Mouse (Mus musculus): ENCODE data around the gene Mcu. TPM values are rescaled to one million over a fixed set of nuclear protein-coding genes. Genes with fewer than 3 reads are reported as not detected.

Mcu gene
- total RNA-seq, 2 experiments from 2014 or later, result 36.3 to 43.3 TPM

DNA sequence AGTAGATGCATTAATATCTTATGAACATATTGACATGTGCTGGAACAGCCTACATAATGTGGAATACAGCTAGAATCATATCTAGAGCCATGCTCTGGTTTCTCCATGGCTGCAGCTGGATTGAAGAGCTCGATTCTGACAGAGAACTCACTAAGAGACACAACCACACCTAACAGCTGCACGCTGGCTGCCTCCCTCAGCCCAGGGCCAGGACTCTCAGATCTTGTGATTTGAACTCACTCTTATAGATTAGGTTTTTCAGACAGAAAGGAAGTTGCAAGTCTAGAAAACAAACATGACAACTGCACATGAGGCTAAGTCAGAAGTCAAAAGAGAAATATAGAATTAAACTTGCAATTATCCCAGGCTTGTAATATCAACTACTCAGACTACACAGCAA lies 45.7 kb downstream of the Mcu start:
- no peak for DNase-seq (ENCODE audit: low spot score in 2 of 2)

DNA sequence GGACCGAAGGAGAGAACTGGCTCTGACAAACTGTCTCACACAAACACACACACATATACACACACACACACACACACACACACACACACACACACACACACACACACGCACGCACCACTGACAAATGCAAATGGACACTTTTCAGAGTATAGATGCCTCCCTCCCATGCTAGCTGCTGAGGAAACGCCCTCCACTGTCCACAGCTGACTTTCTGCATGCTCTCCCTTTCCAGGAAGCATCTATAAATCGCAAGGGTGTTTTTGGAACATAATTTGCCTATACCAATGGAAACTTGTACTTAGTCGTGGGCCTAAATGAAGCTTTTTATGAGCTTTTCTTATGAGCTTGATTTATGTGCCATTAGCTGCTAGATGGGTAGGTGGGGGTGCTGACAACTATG lies 46.1 kb downstream of the Mcu start:
- DNase-seq (ENCODE audit: low spot score in 2 of 2), result no peak

DNA sequence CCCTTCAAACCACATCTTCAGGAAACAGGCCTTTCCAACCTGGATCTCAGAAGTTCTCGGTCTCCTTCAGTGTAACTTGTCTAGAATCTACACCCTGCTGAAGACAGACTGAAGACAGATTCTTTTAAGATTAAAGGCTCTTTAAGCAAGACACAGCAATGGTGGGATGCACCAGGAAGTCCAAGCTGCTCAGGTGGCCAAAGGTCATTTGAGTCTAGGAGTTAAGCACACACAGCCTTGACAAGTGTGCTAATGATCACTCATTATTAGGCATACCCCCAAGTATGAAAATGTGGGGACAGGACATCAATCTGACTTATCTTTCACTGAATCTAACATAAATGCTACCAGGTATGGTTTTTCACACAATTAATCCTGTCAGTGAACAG lies 47.0 kb downstream of the Mcu start:
- no peak for DNase-seq (ENCODE audit: low spot score in 2 of 2)

DNA sequence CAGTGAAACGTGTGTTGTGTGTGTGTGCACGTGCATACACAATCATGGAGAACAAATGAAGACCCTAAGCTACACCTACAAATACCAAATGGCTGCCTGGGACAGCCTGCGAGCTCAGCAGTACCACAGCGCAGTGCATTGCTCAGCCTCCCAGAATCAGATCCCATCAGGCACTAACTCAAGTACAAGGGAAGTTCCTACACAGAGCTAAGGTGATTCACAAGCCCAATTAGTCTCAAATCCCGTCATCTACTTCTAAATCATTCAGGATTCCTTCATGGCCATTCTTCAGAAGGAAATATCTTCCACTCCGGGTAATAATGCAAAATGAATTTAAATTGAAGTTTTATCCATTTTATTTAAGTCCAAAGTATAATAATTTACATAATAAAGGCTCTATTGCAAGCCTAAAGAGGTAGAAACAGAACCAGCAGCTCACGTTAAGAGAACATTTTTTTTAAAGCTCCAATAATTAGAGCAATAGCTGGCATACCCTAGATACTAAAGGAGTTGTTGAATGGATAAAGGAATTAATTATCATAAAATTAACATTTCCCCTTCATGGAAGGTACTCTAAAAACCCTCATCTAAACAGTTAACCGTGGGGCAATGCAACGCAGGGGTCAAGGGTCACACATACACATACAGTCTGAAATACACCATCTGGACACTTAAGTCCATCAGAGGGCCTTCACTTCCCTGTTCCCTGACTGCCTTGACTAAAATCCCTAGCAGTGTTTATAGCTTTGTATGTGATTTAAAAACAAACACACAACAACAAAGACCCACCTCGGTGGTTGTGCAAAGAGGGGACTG lies 47.6 kb downstream of the Mcu start:
- no peak for DNase-seq (ENCODE audit: low spot score in 2 of 2)

DNA sequence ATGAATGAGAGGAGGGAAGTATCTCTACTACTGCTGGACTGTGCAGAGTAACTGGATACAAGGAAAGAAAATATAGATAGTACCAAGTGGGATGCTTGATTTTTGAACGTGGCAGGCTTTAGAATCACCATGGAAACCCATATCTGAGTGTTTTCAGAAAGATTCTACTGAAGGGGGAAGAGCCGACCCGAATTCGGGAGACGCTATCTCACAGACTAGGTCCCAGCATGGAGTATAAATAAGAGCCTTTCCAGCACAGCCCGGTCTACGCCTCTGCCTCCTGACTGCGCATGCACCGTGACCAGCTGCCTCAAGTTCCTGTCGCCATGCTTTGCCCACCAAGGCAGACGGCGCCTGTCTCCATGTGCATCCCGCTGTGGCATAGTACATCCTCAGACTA lies 49.5 kb downstream of the Mcu start:
- DNase-seq (ENCODE audit: low spot score in 2 of 2), result no peak

DNA sequence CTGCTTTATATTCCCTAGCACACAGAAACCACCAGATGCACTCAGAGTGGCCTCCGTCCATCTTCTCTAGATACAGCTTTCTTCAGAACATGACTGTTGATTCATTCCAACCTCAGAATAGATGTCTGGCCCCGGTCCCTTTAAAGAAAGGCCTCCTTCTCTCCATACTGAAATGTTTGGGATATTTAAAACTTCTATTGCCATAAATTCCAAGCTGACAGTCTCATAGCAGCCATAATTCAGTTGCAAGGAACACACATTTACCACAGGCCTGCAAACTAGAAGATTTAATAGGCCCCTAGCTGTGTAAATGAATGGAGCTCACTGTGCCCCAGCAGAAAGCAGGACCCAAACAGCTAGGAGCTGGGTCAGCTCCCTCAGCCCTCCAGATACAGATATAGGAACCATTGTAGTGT lies 50.5 kb downstream of the Mcu start:
- DNase-seq (ENCODE audit: low spot score in 2 of 2), result no peak

DNA sequence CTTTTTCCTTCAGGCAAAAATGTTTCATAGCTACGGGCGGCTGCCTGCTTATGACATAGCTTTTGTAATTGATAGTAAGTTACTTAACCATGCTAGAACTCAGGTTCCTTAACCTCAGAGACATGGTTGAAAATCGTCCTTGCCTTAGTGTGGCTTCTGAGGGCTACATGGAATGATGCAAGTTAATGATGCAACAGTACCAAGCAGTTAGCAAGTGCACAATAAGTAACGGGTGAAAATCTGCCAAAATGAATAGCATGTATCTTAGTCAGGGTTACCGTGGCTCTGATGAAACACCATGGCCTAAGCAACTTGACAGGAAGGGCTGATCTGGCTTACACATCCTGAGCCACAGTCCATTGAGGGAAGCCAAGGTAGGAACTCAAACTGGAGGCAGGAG lies 51.9 kb downstream of the Mcu start:
- DNase-seq (ENCODE audit: low spot score in 2 of 2), result no peak

DNA sequence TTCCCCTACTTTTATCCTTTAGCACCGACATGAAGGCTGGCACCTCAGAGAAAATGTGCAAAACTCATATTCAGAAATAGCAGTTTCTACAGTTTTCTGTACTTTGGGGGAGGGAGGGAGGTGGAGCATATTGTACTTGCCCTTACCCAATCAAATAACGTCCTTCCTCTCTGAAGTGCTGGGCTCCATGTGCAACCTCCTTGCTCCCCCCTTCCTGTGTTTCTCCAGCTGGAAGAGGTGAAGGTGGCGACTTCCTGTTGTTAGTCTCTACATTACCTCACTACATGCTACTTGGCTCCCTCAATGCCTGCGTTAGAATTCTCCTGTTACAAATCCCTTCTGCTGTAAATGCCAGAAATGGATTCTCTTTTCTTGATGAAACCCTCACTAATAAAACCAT lies 54.0 kb downstream of the Mcu start:
- DNase-seq (ENCODE audit: low spot score in 2 of 2), result no peak

DNA sequence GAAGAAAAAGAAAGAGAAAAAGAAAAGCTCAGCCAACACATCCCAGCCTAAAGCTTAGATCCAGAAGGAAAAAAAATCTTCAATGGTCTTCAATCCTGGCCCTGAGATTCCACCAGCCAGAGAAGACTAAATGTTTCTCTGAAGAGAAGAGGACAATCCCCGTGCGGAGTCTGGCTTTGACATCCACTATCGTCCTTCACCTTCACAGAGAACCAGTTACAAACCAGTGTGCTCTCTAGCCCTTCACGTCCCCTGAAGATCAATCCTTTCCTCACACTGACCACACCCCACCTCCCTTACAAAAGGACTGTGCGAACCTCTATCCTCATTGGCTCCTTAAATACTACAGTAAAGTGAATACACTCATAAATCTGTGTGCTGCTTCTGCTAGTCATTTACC lies 56.4 kb downstream of the Mcu start:
- DNase-seq (ENCODE audit: low spot score in 2 of 2), result no peak

DNA sequence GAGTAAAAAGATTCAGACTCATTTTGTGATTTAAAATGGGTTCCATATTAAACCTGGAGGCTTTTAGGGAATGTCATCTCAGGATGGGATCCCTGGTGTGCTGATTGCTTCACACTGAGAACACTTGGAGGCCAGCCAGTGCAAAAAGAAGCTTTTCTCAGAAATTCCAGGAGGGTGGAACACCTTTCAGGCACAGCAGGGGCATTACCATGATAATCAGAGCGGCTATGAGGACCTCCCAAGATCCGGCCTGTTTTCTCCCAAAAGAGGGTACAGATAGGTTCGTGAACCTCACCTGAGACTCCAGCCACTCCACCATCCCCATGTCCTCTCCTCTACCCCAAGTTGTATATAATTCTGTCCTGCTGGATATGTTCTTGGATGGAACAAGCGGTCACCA lies 57.9 kb downstream of the Mcu start:
- DNase-seq (ENCODE audit: low spot score in 2 of 2), result no peak

DNA sequence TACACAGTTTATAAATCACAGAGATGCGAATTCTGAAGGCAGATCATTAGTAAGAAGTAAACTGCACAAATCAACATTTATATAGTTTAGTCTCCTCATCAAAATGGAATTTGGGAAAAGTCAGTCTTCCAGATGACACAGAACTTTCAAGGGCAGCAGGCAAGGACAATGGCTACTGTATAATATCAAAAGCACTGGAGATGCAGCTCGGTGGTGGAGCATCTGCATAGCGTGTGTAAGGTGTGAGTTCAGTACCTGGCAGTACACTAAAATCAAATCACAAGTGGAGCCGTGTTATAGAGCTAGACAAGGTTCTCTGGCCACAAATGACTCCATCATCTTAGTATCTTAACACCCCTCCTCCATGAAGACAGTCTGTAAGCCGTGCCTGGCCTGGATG lies 58.3 kb downstream of the Mcu start:
- no peak for DNase-seq (ENCODE audit: low spot score in 2 of 2)

DNA sequence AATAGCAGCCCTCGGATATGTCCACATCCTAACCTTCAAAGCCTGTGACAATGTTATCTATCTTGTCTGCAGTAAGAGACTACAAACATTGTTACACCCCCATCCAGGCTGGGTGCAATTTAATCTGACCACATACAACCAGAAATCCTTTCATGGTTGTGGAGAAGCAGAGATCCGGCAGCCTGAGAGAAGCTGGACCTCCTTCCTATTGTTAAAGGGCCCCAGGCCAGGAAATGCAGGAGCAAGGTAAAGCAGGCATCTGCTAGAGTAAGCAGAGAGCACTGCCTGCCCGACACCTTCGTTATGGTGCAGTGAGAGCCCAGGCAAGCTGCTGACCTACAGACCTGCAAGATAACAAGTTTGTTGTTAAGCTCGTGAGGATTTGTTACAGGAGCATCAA lies 60.0 kb downstream of the Mcu start:
- DNase-seq (ENCODE audit: low spot score in 2 of 2), result no peak

DNA sequence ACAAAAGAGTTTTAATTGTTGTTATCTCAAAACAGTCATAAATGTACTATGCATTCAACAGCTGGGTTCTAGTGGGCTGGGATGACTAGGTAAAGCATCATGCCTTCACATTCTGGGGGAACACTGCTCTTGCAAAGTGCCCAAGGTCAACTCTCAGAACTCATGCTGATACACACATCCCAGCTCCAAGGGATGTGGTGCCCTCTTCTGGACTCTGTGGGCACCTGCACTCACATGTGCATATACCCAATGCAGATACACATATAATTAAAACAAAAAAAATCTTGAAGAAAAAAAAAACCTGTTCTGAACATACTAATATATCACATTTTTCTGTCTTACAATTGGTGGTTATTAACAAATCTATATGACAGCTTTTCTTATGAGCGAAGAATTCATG lies 62.2 kb downstream of the Mcu start:
- no peak for DNase-seq (ENCODE audit: low spot score in 2 of 2)

DNA sequence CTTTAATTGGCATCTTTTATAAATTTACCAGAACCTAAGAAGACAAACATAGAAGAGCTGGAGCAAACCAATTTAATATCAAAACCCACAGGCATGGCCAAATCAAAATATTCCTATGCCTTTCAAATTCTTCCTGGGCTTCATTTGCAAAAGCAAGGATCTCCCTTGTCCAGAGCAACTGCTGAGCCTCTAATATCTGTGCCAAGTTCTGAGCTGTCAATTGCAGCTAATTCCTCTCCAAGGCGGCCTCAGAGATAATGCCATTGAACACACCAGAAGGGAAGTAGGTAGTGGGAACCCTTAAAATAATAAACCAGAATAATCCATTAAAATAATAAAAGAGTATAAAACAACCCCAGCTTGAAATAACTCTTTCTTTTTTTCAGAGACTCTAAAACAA lies 64.0 kb downstream of the Mcu start:
- no peak for DNase-seq (ENCODE audit: low spot score in 2 of 2)

DNA sequence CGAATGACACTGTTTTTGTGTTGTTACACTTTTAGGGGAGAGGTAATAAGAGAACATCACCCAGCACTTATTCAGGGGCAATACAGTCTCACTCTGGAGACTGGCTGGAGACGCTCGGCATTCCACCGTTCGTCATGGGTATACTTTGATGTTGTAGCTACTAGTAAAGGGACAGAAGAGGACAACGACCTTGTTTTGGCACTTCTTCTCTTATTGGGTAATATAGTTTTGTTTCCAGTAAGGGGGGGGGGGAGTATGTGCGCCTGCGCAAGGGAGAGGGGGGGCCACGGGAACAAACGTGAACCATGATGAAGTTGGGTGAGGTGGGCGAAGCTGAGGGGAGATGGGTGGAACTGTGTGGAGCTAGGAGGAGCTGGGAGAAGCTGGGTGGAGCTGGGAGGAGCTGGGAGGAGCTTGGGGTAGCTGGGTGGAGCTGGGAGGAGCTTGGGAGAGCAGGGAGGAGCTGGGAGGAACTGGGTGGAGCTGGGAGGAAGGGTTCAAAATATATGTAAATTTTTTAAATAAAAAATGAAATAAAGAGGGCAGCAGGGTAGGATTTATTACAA lies 67.6 kb downstream of the Mcu start:
- DNase-seq (ENCODE audit: low spot score in 2 of 2), result no peak

DNA sequence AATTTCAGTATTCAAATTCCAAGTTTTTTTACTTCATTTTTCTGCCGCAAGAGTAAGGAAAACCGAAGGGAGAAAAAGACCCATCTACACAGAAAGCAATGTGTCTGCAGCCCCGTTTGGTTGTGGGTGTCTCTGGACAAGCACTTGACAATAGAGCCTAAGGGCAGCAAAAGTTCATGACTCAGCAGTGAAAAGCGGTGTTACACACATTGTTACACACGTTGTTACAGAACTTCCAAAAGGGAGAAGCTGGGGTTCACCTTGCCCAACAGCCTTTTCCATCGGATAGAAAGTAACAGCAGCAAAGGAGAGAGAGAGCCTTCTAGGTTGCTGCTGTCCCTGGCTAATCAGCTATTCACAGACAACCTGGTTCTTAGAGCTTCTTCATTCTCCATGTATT lies 68.3 kb downstream of the Mcu start:
- DNase-seq (ENCODE audit: low spot score in 2 of 2), result no peak

DNA sequence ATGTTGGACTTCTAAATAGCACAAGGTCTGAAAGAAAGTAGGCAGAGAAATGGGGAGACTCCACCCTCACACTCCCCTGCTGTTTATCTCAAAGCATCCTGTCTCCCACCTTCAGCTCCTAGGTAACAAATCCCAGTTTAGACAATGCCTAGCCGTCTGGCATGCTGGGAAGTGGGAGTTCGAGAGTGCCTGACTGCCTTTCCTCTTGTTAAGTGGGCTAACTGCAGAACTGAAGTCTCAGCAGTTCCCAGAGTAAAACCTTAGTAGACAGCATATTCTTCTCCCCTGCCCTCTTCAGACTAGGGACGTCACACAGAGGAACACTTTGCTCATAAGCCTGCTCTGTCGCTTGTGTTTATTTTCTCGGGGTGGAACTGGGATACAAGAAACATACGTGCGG lies 69.1 kb downstream of the Mcu start:
- DNase-seq (ENCODE audit: low spot score in 2 of 2), result no peak

DNA sequence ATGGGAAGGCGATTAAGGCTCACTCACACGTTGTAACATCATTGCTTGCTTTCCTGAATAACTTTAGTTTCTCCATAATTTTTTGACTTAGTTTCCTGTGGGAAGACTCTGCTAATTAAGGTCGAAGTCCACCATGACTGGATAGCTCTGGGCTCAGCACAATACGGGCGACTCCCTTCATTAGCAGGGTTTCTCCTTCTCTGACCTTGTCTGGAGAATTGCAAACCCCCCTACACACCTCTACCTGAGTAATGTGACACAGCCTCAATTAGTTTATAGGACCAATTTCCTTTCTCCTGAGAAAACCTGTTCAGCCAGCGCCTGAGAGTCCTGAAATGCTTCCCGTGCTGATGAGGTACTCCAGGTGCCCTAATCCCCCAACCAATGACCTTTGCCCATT lies 71.3 kb downstream of the Mcu start:
- DNase-seq (ENCODE audit: low spot score in 2 of 2), result no peak

DNA sequence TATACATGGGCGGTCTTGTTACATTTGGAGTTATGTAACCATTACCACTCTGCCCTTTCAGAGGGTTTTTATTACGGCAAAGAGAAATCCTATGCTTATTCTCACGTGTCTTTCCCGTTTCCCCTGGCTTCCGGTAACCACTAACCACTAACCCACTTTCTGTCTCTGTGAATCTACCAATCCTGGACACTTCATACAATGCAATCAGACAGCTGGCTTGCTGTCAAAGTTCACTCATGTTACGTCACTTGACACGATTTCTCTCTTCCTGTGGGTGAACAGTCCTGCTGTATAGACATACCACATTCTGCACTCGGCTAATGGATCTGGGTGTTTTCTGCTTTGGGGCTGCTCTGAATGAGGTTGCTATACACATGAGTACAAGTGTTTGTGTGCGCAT lies 73.1 kb downstream of the Mcu start:
- no peak for DNase-seq (ENCODE audit: low spot score in 2 of 2)

DNA sequence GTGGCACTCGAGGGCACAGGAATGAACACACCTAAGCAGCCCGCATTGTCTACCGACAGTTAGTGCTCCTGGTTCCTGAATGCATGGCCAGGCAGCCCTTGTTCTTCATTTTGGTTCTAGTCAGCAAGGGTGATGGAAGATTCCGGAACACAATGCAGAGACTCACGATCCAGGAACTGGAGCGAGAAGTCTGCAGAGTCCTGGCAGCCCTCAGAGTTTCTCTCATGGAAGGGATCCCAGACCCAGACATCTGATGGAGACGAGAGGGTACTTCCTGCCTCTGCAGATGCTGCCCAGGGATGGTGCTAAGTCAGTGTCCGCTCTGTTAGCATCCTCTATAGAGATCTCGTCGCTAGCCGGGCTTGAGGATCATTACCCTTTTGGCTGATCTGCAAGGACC lies 75.0 kb downstream of the Mcu start:
- no peak for DNase-seq (ENCODE audit: low spot score in 2 of 2)

DNA sequence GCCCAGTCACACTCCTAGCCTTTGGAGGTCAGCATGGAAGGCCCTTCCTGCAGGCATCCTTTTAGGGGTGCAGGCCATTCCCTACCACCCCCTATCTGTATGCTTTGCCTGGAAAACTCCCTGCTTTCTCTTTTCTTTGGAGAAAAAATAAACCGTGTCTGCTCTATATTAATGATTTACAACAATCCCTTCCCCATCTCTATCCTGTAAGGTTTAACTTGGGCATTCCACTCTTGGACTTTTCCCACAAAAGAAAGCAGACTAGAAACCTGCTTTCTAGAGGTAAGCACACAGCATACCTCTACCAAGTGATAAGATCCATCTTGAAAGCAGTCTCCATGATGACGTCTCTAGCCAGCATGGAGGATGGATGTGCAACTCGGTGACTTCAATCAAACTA lies 75.9 kb downstream of the Mcu start:
- no peak for DNase-seq (ENCODE audit: low spot score in 2 of 2)

DNA sequence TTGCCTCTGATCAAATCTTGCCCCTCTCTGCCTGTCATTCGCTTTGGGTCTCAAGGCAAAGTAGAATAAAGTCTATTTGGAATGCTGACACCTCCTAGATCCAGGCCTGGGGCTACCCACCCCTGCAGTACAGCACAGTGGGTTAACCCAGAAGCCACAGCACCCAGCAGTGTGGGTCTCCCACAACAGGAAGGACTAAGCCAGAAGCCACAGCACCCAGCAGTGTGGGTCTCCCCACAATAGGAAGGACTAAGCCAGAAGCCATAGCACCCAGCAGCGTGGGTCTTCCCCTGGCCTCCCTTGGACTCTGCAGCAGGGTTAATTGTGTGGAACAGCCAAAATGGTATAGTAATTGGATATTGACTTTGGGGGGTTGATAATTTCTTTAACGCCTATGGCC lies 76.4 kb downstream of the Mcu start:
- no peak for DNase-seq (ENCODE audit: low spot score in 2 of 2)

DNA sequence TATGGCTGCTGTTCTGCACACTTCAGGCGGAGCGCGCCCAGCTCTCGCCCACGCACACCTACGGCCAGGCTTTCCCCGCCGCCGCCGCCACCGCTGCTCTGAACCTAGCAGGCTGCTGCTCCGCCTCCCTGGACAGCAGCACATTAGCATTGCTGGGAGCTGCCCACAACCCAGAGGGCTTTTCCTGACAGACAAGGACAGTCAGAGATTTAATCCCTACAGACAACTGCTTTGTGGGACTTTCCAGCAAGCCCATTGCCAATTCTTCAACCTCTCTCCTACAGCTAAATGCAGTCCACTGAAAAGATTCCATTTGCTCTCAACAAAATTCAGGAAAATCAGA lies 77.0 kb downstream of the Mcu start:
- peak; percentile 25 to 44 for DNase-seq (ENCODE audit: low spot score in 2 of 2)

All from adrenal gland, postnatal 4 days (tissue).